Mouse (Mus musculus) heart, postnatal 0 days (tissue): ENCODE data around the gene Aph1c. TPM values are rescaled to one million over a fixed set of nuclear protein-coding genes. Genes with fewer than 3 reads are reported as not detected.

Experiments used
- ATAC-seq: fragments of 200-750 bp; cut with Nextera tagmentation; 2 replicates; pipeline ENCODE4 v1.8.0; 2017; ENCODE audit warnings: low read depth, moderate number of reproducible peaks, moderate library complexity; ENCODE audit not compliant: insufficient read depth
- DNase-seq: peaks from one replicate; pipeline ENCODE4 v3.0.0-alpha.2; 2016; ENCODE audit warnings: low spot score
- H3K27ac ChIP-seq: fragments of 300-500 bp; sonication (generic); 2 replicates; pipeline ENCODE4 v1.5.1; 2014; ENCODE audit warnings: low read depth, mild to moderate bottlenecking
- H3K27me3 ChIP-seq: fragments of 300-500 bp; sonication (generic); 2 replicates; pipeline ENCODE4 v1.6.1; 2014; ENCODE audit warnings: low read length, mixed read lengths; ENCODE audit not compliant: control insufficient read depth, insufficient read depth
- H3K36me3 ChIP-seq: fragments of 300-500 bp; sonication (generic); replicated peaks from 2 replicates; pipeline ENCODE4 v1.6.1; 2014; ENCODE audit warnings: low read length, mixed read lengths; ENCODE audit not compliant: control insufficient read depth, insufficient read depth
- H3K4me1 ChIP-seq: fragments of 300-500 bp; sonication (generic); 2 replicates; pipeline ENCODE4 v1.6.1; 2014; ENCODE audit warnings: antibody characterized with exemption; ENCODE audit not compliant: control insufficient read depth, insufficient read depth
- H3K4me2 ChIP-seq: fragments of 300-500 bp; sonication (generic); 2 replicates; pipeline ENCODE4 v1.6.1; 2014; ENCODE audit warnings: low read depth, mild to moderate bottlenecking, low read length, moderate library complexity
- H3K4me3 ChIP-seq: fragments of 300-500 bp; sonication (generic); 2 replicates; pipeline ENCODE4 v1.5.1; 2014; ENCODE audit warnings: low read depth, low read length
- H3K9ac ChIP-seq: fragments of 300-500 bp; sonication (generic); replicated peaks from 2 replicates; pipeline ENCODE4 v1.6.1; 2014; ENCODE audit warnings: low read depth, low read length, mixed read lengths
- H3K9me3 ChIP-seq: fragments of 300-500 bp; sonication (generic); replicated peaks from 2 replicates; pipeline ENCODE4 v1.6.1; 2016; ENCODE audit warnings: low read length; ENCODE audit not compliant: control insufficient read depth
- CTCF ChIP-seq: IDR thresholded peaks from 2 replicates; pipeline ENCODE4 v1.5.1; 2016; ENCODE audit warnings: antibody characterized with exemption, control low read depth, low read depth
- EP300 ChIP-seq: IDR thresholded peaks from 2 replicates; pipeline ENCODE4 v1.6.1; 2016; ENCODE audit warnings: antibody characterized with exemption, low read depth
- WGBS: fragments of 180-500 bp; shearing (Covaris S2); extraction: QIAGEN DNeasy Blood & Tissue Kit; methylation state at CpG from one replicate; pipeline ENCODE4 v1.1.7; 2014; 5-methylcytosine and 5-hydroxymethylcytosine counted together
- polyA plus RNA-seq: library from polyadenylated mRNA; unstranded; fragments of >200 nt; fragmentation: Nextera tagmentation; extraction: Ambion mirVana; gene quantifications from 2 replicates; pipeline ENCODE4 v1.2.1, GENCODE M21; 2015
- total RNA-seq: library from RNA; depleted of rRNA; stranded (reverse); fragments of >200 nt; gene quantifications from 2 replicates; pipeline ENCODE4 v1.2.3, GENCODE M21; 2014; ENCODE audit warnings: low replicate concordance

Aph1c gene
- total and polyA plus RNA-seq, 2 experiments from 2014 or later: 0.69 to 1.7 TPM

- H3K4me2 ChIP-seq: peak overlapping the region; percentile 19; the same call in 1 of the 2 replicates
- peaks cover 12% of the 10 kb centered on the region; the same call in 1 of the 2 replicates for H3K9me3 ChIP-seq
- no peak overlapping the region for H3K9ac ChIP-seq
- peak; percentile 79 for DNase-seq
- no peak for TF ChIP-seq EP300
- no peak for TF ChIP-seq CTCF
- H3K4me1 ChIP-seq: peaks cover 20% of the 10 kb centered on the region
- 43% methylated on average over 10 of the region's 10 CpGs for WGBS
- peaks cover 5% of the 10 kb centered on the region; the same call in 1 of the 2 replicates for H3K36me3 ChIP-seq
- peak; percentile 82 for ATAC-seq
- no peak overlapping the region for H3K4me3 ChIP-seq
- H3K27ac ChIP-seq: peak overlapping the region; percentile 84
- H3K27me3 ChIP-seq: no peaks in the 10 kb centered on the region
Measured at GRCm38 (mm10) chr9:66872015-66872727, 37.6 kb upstream of the Aph1c start.

GRCm38 (mm10) chr9:66864708-66865107 lies 30.2 kb upstream of the Aph1c start:
- 78% methylated on average over 3 of the region's 3 CpGs for WGBS

GRCm38 (mm10) chr9:66863456-66863855 lies 28.9 kb upstream of the Aph1c start:
- TF ChIP-seq EP300: no peak
- TF ChIP-seq CTCF: no peak
- ATAC-seq (no peak), DNase-seq (peak; percentile 50)
- H3K27ac ChIP-seq: peak overlapping the region; percentile 51; the same call in 1 of the 2 replicates
- no peaks in the 10 kb centered on the region for H3K9me3 ChIP-seq
- H3K4me2 ChIP-seq: no peak overlapping the region
- no peak overlapping the region for H3K9ac ChIP-seq
- 0 out of 2 replicates have a peak, but pooled peaks cover 7% of the 10 kb centered on the region for H3K4me1 ChIP-seq
- H3K27me3 ChIP-seq: no peaks in the 10 kb centered on the region
- H3K4me3 ChIP-seq: no peak overlapping the region
- H3K36me3 ChIP-seq: 0 out of 2 replicates have a peak, but pooled peaks cover 7% of the 10 kb centered on the region
- 44% methylated on average over 3 of the region's 3 CpGs for WGBS

More at GRCm38 (mm10) chr9:66864708-66865107, 30.2 kb upstream of the Aph1c start:
- H3K27me3 ChIP-seq: no peaks in the 10 kb centered on the region
- no peak overlapping the region for H3K4me2 ChIP-seq
- H3K9ac ChIP-seq: no peak overlapping the region
- ATAC-seq: no peak
- no peak overlapping the region for H3K27ac ChIP-seq
- DNase-seq: no peak
- H3K36me3 ChIP-seq: 0 out of 2 replicates have a peak, but pooled peaks cover 3% of the 10 kb centered on the region
- H3K4me3 ChIP-seq: no peak overlapping the region
- 0 out of 2 replicates have a peak, but pooled peaks cover 8% of the 10 kb centered on the region for H3K4me1 ChIP-seq
- no peaks in the 10 kb centered on the region for H3K9me3 ChIP-seq
- no peak for TF ChIP-seq EP300
- TF ChIP-seq CTCF: no peak

GRCm38 (mm10) chr9:66862202-66862601 lies 27.7 kb upstream of the Aph1c start:
- no peak for ATAC-seq
- WGBS: 81% methylated on average over 4 of the region's 4 CpGs

GRCm38 (mm10) chr9:66861104-66861767 lies 26.7 kb upstream of the Aph1c start:
- no peak overlapping the region for H3K4me2 ChIP-seq
- H3K9ac ChIP-seq: no peak overlapping the region
- H3K27ac ChIP-seq: no peak overlapping the region
- ATAC-seq (no peak), DNase-seq (no peak)
- H3K36me3 ChIP-seq: peaks cover 12% of the 10 kb centered on the region; the same call in 1 of the 2 replicates
- H3K4me3 ChIP-seq: no peak overlapping the region
- H3K4me1 ChIP-seq: no peaks in the 10 kb centered on the region
- 73% methylated on average over 5 of the region's 5 CpGs for WGBS
- H3K27me3 ChIP-seq: no peaks in the 10 kb centered on the region
- no peaks in the 10 kb centered on the region for H3K9me3 ChIP-seq
- TF ChIP-seq EP300: no peak

More at GRCm38 (mm10) chr9:66862202-66862601, 27.7 kb upstream of the Aph1c start:
- Histone ChIP-seq H3K4me3 (no peak overlapping the region), H3K4me2 (no peak overlapping the region), H3K9ac (no peak overlapping the region), H3K36me3 (peaks cover 12% of the 10 kb centered on the region; the same call in 1 of the 2 replicates), H3K4me1 (no peaks in the 10 kb centered on the region), H3K9me3 (no peaks in the 10 kb centered on the region), H3K27me3 (no peaks in the 10 kb centered on the region), H3K27ac (no peak overlapping the region)
- TF ChIP-seq EP300 (no peak), CTCF (no peak)
- DNase-seq: no peak
